Mouse (Mus musculus) forebrain, postnatal 0 days (tissue): ENCODE measurements around the gene Neurod4. TPM values are rescaled to one million over a fixed set of nuclear protein-coding genes. Genes with fewer than 3 reads are reported as not detected.

Source experiments
- ATAC-seq: fragments of 200-750 bp; cut with Nextera tagmentation; 2 replicates; pipeline ENCODE4 v1.8.0; 2017; ENCODE audit warnings: mild to moderate bottlenecking, moderate library complexity
- DNase-seq: peaks from one replicate; pipeline ENCODE4 v3.0.0-alpha.2; 2015
- H3K27ac ChIP-seq: fragments of 300-500 bp; sonication (generic); 2 replicates; pipeline ENCODE4 v1.5.1; 2014; ENCODE audit warnings: low read depth, mild to moderate bottlenecking, antibody characterized with exemption, low read length, moderate library complexity, mixed read lengths
- H3K27me3 ChIP-seq: fragments of 300-500 bp; sonication (generic); 2 replicates; pipeline ENCODE4 v1.6.1; 2014; ENCODE audit warnings: mild to moderate bottlenecking, low read length, mixed read lengths; ENCODE audit not compliant: insufficient read depth
- H3K36me3 ChIP-seq: fragments of 300-500 bp; sonication (generic); 2 replicates; pipeline ENCODE4 v1.6.1; 2014; ENCODE audit warnings: mild to moderate bottlenecking, moderate library complexity; ENCODE audit not compliant: insufficient read depth
- H3K4me1 ChIP-seq: fragments of 300-500 bp; sonication (generic); 2 replicates; pipeline ENCODE4 v1.6.1; 2014; ENCODE audit warnings: antibody characterized with exemption; ENCODE audit not compliant: insufficient read depth
- H3K4me2 ChIP-seq: fragments of 300-500 bp; sonication (generic); 2 replicates; pipeline ENCODE4 v1.6.1; 2014; ENCODE audit warnings: low read depth, mild to moderate bottlenecking, moderate library complexity
- H3K4me3 ChIP-seq: fragments of 300-500 bp; sonication (generic); 2 replicates; pipeline ENCODE4 v1.5.1; 2014; ENCODE audit warnings: low read depth, low read length, mixed read lengths
- H3K9ac ChIP-seq: fragments of 300-500 bp; sonication (generic); 2 replicates; pipeline ENCODE4 v1.6.1; 2014; ENCODE audit warnings: mild to moderate bottlenecking
- H3K9me3 ChIP-seq: fragments of 300-500 bp; sonication (generic); 2 replicates; pipeline ENCODE4 v1.6.1; 2016; ENCODE audit warnings: low read length
- CTCF ChIP-seq: sonication (generic); IDR thresholded peaks from 2 replicates; pipeline ENCODE4 v1.5.1; 2016; ENCODE audit warnings: antibody characterized with exemption, control low read depth, low read depth
- whole genome bisulfite sequencing: fragments of 180-500 bp; shearing (Covaris S2); extraction: QIAGEN DNeasy Blood & Tissue Kit; methylation state at CpG from one replicate; pipeline ENCODE4 v1.1.7; 2014; 5-methylcytosine and 5-hydroxymethylcytosine counted together
- polyA plus RNA-seq: library from polyadenylated mRNA; unstranded; fragments of >200 nt; fragmentation: Nextera tagmentation; extraction: Ambion mirVana; gene quantifications from 2 replicates; pipeline ENCODE4 v1.2.1, GENCODE M21; 2015
- total RNA-seq: library from RNA; depleted of rRNA; stranded (reverse); fragments of >200 nt; gene quantifications from 2 replicates; pipeline ENCODE4 v1.2.3, GENCODE M21; 2014

Gene Neurod4
- total and polyA plus RNA-seq, 2 experiments from 2014 or later = 1.2 to 1.9 TPM

GRCm38 (mm10) chr10:130287201-130287600 is 7.2 kb upstream of the Neurod4 start:
- no peak for DNase-seq
- no peak overlapping the region for H3K27ac ChIP-seq
- no peak overlapping the region for H3K9ac ChIP-seq
- H3K4me1 ChIP-seq = no peaks in the 10 kb centered on the region
- no peak overlapping the region for H3K4me2 ChIP-seq
- H3K36me3 ChIP-seq = no peaks in the 10 kb centered on the region
- H3K9me3 ChIP-seq = no peaks in the 10 kb centered on the region
- no peak for ATAC-seq
- no peak overlapping the region for H3K4me3 ChIP-seq
- 50% methylated on average over 1 of the region's 1 CpGs for WGBS
- H3K27me3 ChIP-seq = no peaks in the 10 kb centered on the region
- TF ChIP-seq CTCF = no peak

- 9% methylated on average over 1 of the region's 1 CpGs for WGBS
- Histone ChIP-seq H3K9me3 (no peaks in the 10 kb centered on the region), H3K4me2 (no peak overlapping the region), H3K9ac (no peak overlapping the region), H3K27me3 (no peaks in the 10 kb centered on the region), H3K4me3 (no peak overlapping the region), H3K27ac (no peak overlapping the region), H3K4me1 (no peaks in the 10 kb centered on the region), H3K36me3 (no peaks in the 10 kb centered on the region)
- ATAC-seq (no peak), DNase-seq (no peak)
- no peak for TF ChIP-seq CTCF
Observed at GRCm38 (mm10) chr10:130281982-130282449, 2.0 kb upstream of the Neurod4 start.

GRCm38 (mm10) chr10:130276496-130276895 is 3.5 kb downstream of the Neurod4 start:
- no peaks in the 10 kb centered on the region for H3K36me3 ChIP-seq
- TF ChIP-seq CTCF = no peak
- H3K4me1 ChIP-seq = no peaks in the 10 kb centered on the region
- H3K9me3 ChIP-seq = no peaks in the 10 kb centered on the region
- H3K27me3 ChIP-seq = no peaks in the 10 kb centered on the region
- DNase-seq (no peak), ATAC-seq (no peak)
- 55% methylated on average over 2 of the region's 2 CpGs for WGBS
- no peak overlapping the region for H3K9ac ChIP-seq
- no peak overlapping the region for H3K4me3 ChIP-seq
- H3K4me2 ChIP-seq = no peak overlapping the region
- no peak overlapping the region for H3K27ac ChIP-seq

- ATAC-seq = no peak
- Histone ChIP-seq H3K9ac (no peak overlapping the region), H3K36me3 (no peaks in the 10 kb centered on the region), H3K27ac (no peak overlapping the region), H3K27me3 (no peaks in the 10 kb centered on the region), H3K4me3 (no peak overlapping the region), H3K9me3 (no peaks in the 10 kb centered on the region), H3K4me2 (no peak overlapping the region), H3K4me1 (no peaks in the 10 kb centered on the region)
- TF ChIP-seq CTCF = no peak
- WGBS = 28% methylated on average over 2 of the region's 2 CpGs
- DNase-seq = no peak
Observed at GRCm38 (mm10) chr10:130275759-130276158, 4.3 kb downstream of the Neurod4 start.

GRCm38 (mm10) chr10:130263203-130263602 is 16.8 kb downstream of the Neurod4 start:
- Histone ChIP-seq H3K4me2 (no peak overlapping the region), H3K36me3 (no peaks in the 10 kb centered on the region), H3K27me3 (no peaks in the 10 kb centered on the region), H3K9me3 (no peaks in the 10 kb centered on the region), H3K4me1 (no peaks in the 10 kb centered on the region), H3K9ac (no peak overlapping the region), H3K27ac (no peak overlapping the region), H3K4me3 (no peak overlapping the region)
- peak; percentile 48 for DNase-seq
- 29% methylated on average over 4 of the region's 4 CpGs for WGBS
- ATAC-seq = peak; percentile 92
- no peak for TF ChIP-seq CTCF

GRCm38 (mm10) chr10:130259483-130259882 is 20.6 kb downstream of the Neurod4 start:
- Histone ChIP-seq H3K36me3 (no peaks in the 10 kb centered on the region), H3K4me2 (no peak overlapping the region), H3K4me1 (no peaks in the 10 kb centered on the region), H3K9ac (no peak overlapping the region), H3K4me3 (no peak overlapping the region), H3K9me3 (no peaks in the 10 kb centered on the region), H3K27ac (no peak overlapping the region), H3K27me3 (no peaks in the 10 kb centered on the region)
- 66% methylated on average over 1 of the region's 1 CpGs for WGBS
- DNase-seq (no peak), ATAC-seq (peak; percentile 74)
- TF ChIP-seq CTCF = no peak

GRCm38 (mm10) chr10:130244271-130244670 is 35.8 kb downstream of the Neurod4 start:
- no peak overlapping the region for H3K27ac ChIP-seq
- no peaks in the 10 kb centered on the region for H3K27me3 ChIP-seq
- no peaks in the 10 kb centered on the region for H3K36me3 ChIP-seq
- 10% methylated on average over 2 of the region's 2 CpGs for WGBS
- no peaks in the 10 kb centered on the region for H3K9me3 ChIP-seq
- H3K4me1 ChIP-seq = no peaks in the 10 kb centered on the region
- no peak overlapping the region for H3K9ac ChIP-seq
- H3K4me3 ChIP-seq = no peak overlapping the region
- ATAC-seq = no peak
- DNase-seq = no peak
- no peak overlapping the region for H3K4me2 ChIP-seq
- no peak for TF ChIP-seq CTCF
